Mouse (Mus musculus) midbrain, postnatal 0 days (tissue): ENCODE measurements around the gene Prr15. TPM values are rescaled to one million over a fixed set of nuclear protein-coding genes. Genes with fewer than 3 reads are reported as not detected.
A peak's percentile ranks its signal among the peaks of the same experiment; 100 is the strongest.

Experiments
- ATAC-seq: fragments of 200-750 bp; cut with Nextera tagmentation; 2 replicates; pipeline ENCODE4 v1.8.0; 2017; ENCODE audit warnings: moderate number of reproducible peaks, mild to moderate bottlenecking, moderate TSS enrichment, moderate library complexity; ENCODE audit not compliant: low FRiP score
- DNase-seq: peaks from one replicate; pipeline ENCODE4 v3.0.0-alpha.2; 2015; ENCODE audit warnings: low spot score
- H3K27ac ChIP-seq: fragments of 300-500 bp; sonication (generic); 2 replicates; pipeline ENCODE4 v1.5.1; 2014; ENCODE audit warnings: low read depth, mild to moderate bottlenecking, low read length, mixed read lengths
- H3K27me3 ChIP-seq: fragments of 300-500 bp; sonication (generic); 2 replicates; pipeline ENCODE4 v1.6.1; 2014; ENCODE audit warnings: low read length, control low read depth, mixed read lengths; ENCODE audit not compliant: insufficient read depth
- H3K36me3 ChIP-seq: fragments of 300-500 bp; sonication (generic); 2 replicates; pipeline ENCODE4 v1.6.1; 2014; ENCODE audit warnings: low read length, control low read depth, mixed read lengths; ENCODE audit not compliant: insufficient read depth
- H3K4me1 ChIP-seq: fragments of 300-500 bp; sonication (generic); 2 replicates; pipeline ENCODE4 v1.6.1; 2014; ENCODE audit warnings: mild to moderate bottlenecking, control low read depth, antibody characterized with exemption, low read length, mixed read lengths; ENCODE audit not compliant: insufficient read depth
- H3K4me2 ChIP-seq: fragments of 300-500 bp; sonication (generic); 2 replicates; pipeline ENCODE4 v1.6.1; 2014; ENCODE audit warnings: low read depth, mild to moderate bottlenecking, low read length, mixed read lengths; ENCODE audit not compliant: poor library complexity, severe bottlenecking
- H3K4me3 ChIP-seq: fragments of 300-500 bp; sonication (generic); 2 replicates; pipeline ENCODE4 v1.5.1; 2014; ENCODE audit warnings: low read depth, mild to moderate bottlenecking, low read length, moderate library complexity
- H3K9ac ChIP-seq: fragments of 300-500 bp; sonication (generic); replicated peaks from 2 replicates; pipeline ENCODE4 v1.6.1; 2014; ENCODE audit warnings: mild to moderate bottlenecking, low read length, moderate library complexity, mixed read lengths; ENCODE audit not compliant: poor library complexity, severe bottlenecking
- H3K9me3 ChIP-seq: fragments of 300-500 bp; sonication (generic); 2 replicates; pipeline ENCODE4 v1.6.1; 2016; ENCODE audit warnings: low read length, control low read depth
- CTCF ChIP-seq: IDR thresholded peaks from 2 replicates; pipeline ENCODE4 v1.5.1; 2016; ENCODE audit warnings: antibody characterized with exemption, mild to moderate bottlenecking
- WGBS: fragments of 180-500 bp; shearing (Covaris S2); extraction: QIAGEN DNeasy Blood & Tissue Kit; methylation state at CpG from one replicate; pipeline ENCODE4 v1.1.7; 2014; 5-methylcytosine and 5-hydroxymethylcytosine counted together
- polyA plus RNA-seq: library from polyadenylated mRNA; unstranded; fragments of >200 nt; fragmentation: Nextera tagmentation; extraction: Ambion mirVana; gene quantifications from 2 replicates; pipeline ENCODE4 v1.2.1, GENCODE M21; 2015
- total RNA-seq: library from RNA; depleted of rRNA; stranded (reverse); fragments of >200 nt; gene quantifications from 2 replicates; pipeline ENCODE4 v1.2.3, GENCODE M21; 2014; rRNA removed

Gene Prr15
- total and polyA plus RNA-seq, 2 experiments from 2014 or later = 1.8 to 2.1 TPM

DNA sequence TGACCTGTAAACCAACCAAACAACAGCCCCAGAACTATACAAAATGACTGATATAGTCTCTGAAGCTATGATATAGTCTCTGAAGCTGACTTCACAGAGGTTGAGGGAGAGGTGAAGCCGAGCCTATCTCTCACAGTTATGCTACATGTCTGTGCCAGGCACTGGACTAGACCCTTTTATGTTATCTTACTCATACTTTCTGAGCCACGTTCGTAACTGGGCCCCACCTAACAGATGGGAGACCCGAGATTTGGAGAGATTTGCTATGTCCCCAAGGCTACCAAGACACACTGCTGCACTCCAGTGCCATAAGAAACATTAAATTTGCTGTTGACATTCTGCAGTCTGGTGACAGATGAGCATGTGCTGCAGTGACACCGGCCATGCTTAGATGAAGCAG, 41.0 kb downstream of the Prr15 start:
- 92% methylated on average over 5 of the region's 5 CpGs for WGBS
- H3K9ac ChIP-seq = no peak overlapping the region
- H3K27ac ChIP-seq = no peak overlapping the region
- H3K27me3 ChIP-seq = 0 out of 2 replicates have a peak, but pooled peaks cover 4% of the 10 kb centered on the region
- TF ChIP-seq CTCF = no peak
- H3K4me2 ChIP-seq = no peak overlapping the region
- DNase-seq = no peak
- no peaks in the 10 kb centered on the region for H3K9me3 ChIP-seq
- no peaks in the 10 kb centered on the region for H3K36me3 ChIP-seq
- ATAC-seq = no peak
- H3K4me1 ChIP-seq = no peaks in the 10 kb centered on the region
- no peak overlapping the region for H3K4me3 ChIP-seq

DNA sequence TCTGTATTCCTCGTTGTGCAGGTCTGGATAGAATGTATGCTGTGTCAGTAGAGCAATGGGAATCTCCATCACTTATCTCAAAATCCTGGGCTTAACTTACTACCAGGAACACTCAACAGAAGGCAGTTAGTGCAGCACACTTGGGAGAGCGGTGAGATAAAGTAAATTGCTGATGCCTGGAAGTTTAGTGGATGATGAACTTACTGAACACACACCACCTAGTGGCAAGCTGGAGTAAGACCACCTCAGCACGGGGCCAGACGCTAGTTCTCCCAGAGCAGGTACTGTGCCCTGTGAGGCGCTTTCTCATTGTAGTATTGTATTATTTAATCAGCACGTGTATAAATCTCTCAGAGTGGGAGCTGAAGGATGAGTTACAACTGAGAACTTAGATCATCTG, 42.4 kb downstream of the Prr15 start:
- Histone ChIP-seq H3K9me3 (no peaks in the 10 kb centered on the region), H3K36me3 (no peaks in the 10 kb centered on the region), H3K4me1 (no peaks in the 10 kb centered on the region; the same call in 1 of the 2 replicates), H3K27ac (no peak overlapping the region), H3K9ac (no peak overlapping the region), H3K4me3 (no peak overlapping the region), H3K27me3 (0 out of 2 replicates have a peak, but pooled peaks cover 4% of the 10 kb centered on the region), H3K4me2 (no peak overlapping the region)
- TF ChIP-seq CTCF = peak; percentile 89
- DNase-seq = peak; percentile 81
- no peak for ATAC-seq
- WGBS = 5% methylated on average over 6 of the region's 6 CpGs

DNA sequence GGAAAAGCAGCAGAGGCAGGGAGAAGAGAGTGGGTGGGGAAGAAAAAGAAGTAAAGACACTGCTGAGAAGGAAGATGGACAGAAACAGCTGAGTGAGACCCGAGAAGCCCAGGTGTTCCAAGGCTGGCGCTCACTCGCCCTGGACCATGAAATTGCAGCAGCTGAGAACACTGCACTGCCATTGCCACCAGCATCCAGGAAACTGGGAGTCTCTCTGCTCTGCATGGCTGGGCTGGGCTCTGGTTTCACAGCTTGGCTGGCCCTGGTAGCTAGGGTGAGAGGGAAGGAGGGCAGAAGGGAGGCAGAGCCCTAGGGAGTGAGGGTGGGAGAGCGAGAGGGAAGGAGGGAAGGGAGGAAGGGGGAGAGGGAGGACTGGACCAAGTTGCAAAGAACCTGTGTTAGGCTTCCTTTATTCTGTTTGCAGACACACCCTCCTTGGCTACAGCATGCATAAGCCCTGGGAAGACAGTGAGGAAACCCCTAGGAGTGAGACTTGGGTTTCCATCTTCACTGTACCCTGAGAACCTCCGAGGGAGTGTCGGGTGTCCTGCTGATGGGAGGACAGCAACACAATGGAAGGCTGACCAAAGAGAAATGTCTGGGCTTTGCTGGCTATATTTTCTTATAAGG, 44.4 kb downstream of the Prr15 start:
- no peaks in the 10 kb centered on the region for H3K27me3 ChIP-seq
- no peak overlapping the region for H3K27ac ChIP-seq
- no peaks in the 10 kb centered on the region for H3K36me3 ChIP-seq
- H3K4me3 ChIP-seq = no peak overlapping the region
- no peak overlapping the region for H3K4me2 ChIP-seq
- no peaks in the 10 kb centered on the region; the same call in 1 of the 2 replicates for H3K4me1 ChIP-seq
- ATAC-seq (no peak), DNase-seq (no peak)
- no peak overlapping the region for H3K9ac ChIP-seq
- no peak for TF ChIP-seq CTCF
- H3K9me3 ChIP-seq = no peaks in the 10 kb centered on the region
- WGBS = 53% methylated on average over 6 of the region's 6 CpGs

DNA sequence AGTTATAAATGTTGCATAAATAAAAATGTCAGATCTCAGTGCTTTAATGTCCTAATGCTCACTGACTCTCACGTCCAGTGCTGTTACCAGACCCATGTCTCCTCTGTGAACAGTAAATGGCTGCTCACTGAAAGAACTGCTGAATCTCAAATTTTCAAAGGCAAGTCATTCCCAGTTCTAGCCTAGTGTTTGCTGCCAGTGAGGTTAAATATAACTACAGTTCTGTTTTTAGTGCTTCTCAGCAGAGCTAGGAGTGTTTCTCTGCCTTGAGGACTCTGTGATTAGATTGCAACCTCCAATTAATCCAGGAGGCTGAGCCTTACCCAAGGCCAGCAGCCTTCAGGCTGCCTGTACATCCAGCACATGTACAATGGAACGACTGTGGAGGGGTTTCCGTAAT, 46.2 kb downstream of the Prr15 start:
- ATAC-seq (no peak), DNase-seq (no peak)
- Histone ChIP-seq H3K9ac (no peak overlapping the region), H3K4me1 (no peaks in the 10 kb centered on the region; the same call in 1 of the 2 replicates), H3K4me3 (no peak overlapping the region), H3K9me3 (no peaks in the 10 kb centered on the region), H3K36me3 (no peaks in the 10 kb centered on the region), H3K4me2 (no peak overlapping the region), H3K27ac (no peak overlapping the region), H3K27me3 (no peaks in the 10 kb centered on the region)
- TF ChIP-seq CTCF = no peak
- 62% methylated on average over 3 of the region's 3 CpGs for WGBS

DNA sequence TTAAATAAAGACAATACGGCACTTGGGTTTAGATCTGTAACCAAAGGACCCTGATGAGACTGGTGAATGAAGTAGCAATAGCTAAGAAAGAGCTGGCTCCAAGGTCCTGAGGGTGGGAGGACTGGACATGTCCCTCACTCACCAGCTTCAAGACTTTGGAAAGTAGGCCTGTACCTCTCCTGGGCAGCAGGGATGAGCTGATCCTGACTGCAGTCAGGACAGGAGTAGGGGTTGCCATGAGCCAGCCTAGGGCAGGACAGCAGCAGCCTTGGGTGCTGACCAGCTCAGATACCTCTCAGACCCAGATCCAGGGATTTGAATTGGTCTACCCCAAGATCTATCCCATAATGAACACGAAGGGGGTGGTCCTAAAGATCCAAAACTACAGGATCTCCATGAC, 53.7 kb downstream of the Prr15 start:
- Histone ChIP-seq H3K27me3 (no peaks in the 10 kb centered on the region), H3K36me3 (no peaks in the 10 kb centered on the region), H3K4me2 (no peak overlapping the region), H3K9me3 (no peaks in the 10 kb centered on the region), H3K27ac (no peak overlapping the region), H3K4me1 (no peaks in the 10 kb centered on the region), H3K9ac (no peak overlapping the region), H3K4me3 (no peak overlapping the region)
- no peak for DNase-seq
- no peak for TF ChIP-seq CTCF
- 58% methylated on average over 2 of the region's 2 CpGs for WGBS
- ATAC-seq = no peak

Other genes with a start within 250 kb of the Prr15 start
- 4.5 and 5.9 TPM in 2 replicates for gene Wipf3, start 103.8 kb downstream of the Prr15 start, total RNA-seq
- 1.3 and 1.7 TPM in 2 replicates for gene Wipf3, start 103.8 kb downstream of the Prr15 start, polyA plus RNA-seq
- gene Scrn1, start 240.7 kb downstream of the Prr15 start, total RNA-seq = 127 and 136 TPM in 2 replicates
- gene Scrn1, start 240.7 kb downstream of the Prr15 start, polyA plus RNA-seq = 96.8 and 113 TPM in 2 replicates